16 mouse cellular contexts compared by ENCODE assay signal in genomic region chr14:121148088-121148785, GRCm38 (mm10).
DNase-seq lines count a peak whose midpoint lies in the region; ATAC-seq and TF ChIP-seq lines count a peak whose summit lies in the region.
"Had no signal": no experiment of that assay in that cellular context is flagged by ENCODE, and none has a peak within 500 bp of the region (broad histone marks: within the 10 kb centered on the region; RNA-seq: fewer than 3 reads in every experiment).

No protein-coding gene starts in this region.

- no peak for TF ChIP-seq CTCF in forebrain, postnatal 0 days (IDR thresholded peaks at IDR 0.05; ENCODE audit: low read depth)
- no peak for TF ChIP-seq CTCF in left cerebral cortex, adult 2 months (IDR thresholded peaks at IDR 0.05)
- TF ChIP-seq CTCF in lung, embryonic 14.5 days (IDR thresholded peaks at IDR 0.05; ENCODE audit: low read depth) = no peak
- no peak for TF ChIP-seq CTCF in thymus, adult 2 months (IDR thresholded peaks at IDR 0.05; ENCODE audit: borderline replicate concordance, control insufficient read depth, extremely low read depth, insufficient read depth, low read length, poor library complexity)

- no peak for DNase-seq in forebrain, postnatal 0 days
- DNase-seq in left cerebral cortex, adult 2 months (ENCODE audit: extremely low spot score in 1 of 2, low spot score in 2 of 2) = no peak
- no peak for DNase-seq in left cerebral cortex, postnatal 36 days (ENCODE audit: low spot score in 2 of 2)
- peak; percentile 95 for DNase-seq in brain, adult 2 months (ENCODE audit: low read depth, low spot score)
- peak; percentile 57 for DNase-seq in lung, embryonic 14.5 days
- DNase-seq in thymus, adult 2 months = no peak
- DNase-seq in layer of hippocampus, postnatal 36 days = no peak
- DNase-seq: adrenal gland, adult 8-10 months; B cell, adult 2 months; gastrocnemius, postnatal 14 days; right cerebral cortex, postnatal 25 days had no signal

- 67% methylated on average over 11 of the region's 11 CpGs for WGBS in forebrain, postnatal 0 days
- WGBS in forebrain, embryonic 13.5 days = 82% methylated on average over 11 of the region's 11 CpGs
- 62% methylated on average over 11 of the region's 11 CpGs for WGBS in lung, embryonic 14.5 days
- 90% methylated on average over 11 of the region's 11 CpGs for WGBS in thymus, adult 2 months

- H3K9me3 ChIP-seq in forebrain, postnatal 0 days (ENCODE audit: low read length) = no peaks in the 10 kb centered on the region
- no peaks in the 10 kb centered on the region for H3K9me3 ChIP-seq in forebrain, embryonic 13.5 days (replicated peaks)
- no peaks in the 10 kb centered on the region for H3K9me3 ChIP-seq in lung, embryonic 14.5 days (ENCODE audit: low read depth, low read length)
- H3K9me3 ChIP-seq: heart, embryonic 10.5 days; limb, embryonic 12.5 days had no signal

- H3K36me3 ChIP-seq in forebrain, postnatal 0 days (ENCODE audit: insufficient read depth) = no peaks in the 10 kb centered on the region
- H3K36me3 ChIP-seq in forebrain, embryonic 13.5 days (ENCODE audit: poor library complexity, severe bottlenecking) = no peaks in the 10 kb centered on the region
- H3K36me3 ChIP-seq in lung, embryonic 14.5 days (ENCODE audit: insufficient read depth) = no peaks in the 10 kb centered on the region
- H3K36me3 ChIP-seq in thymus, adult 2 months (ENCODE audit: control insufficient read depth, insufficient read depth, low read length) = no peaks in the 10 kb centered on the region
- H3K36me3 ChIP-seq: heart, embryonic 10.5 days had no signal

- no peak overlapping the region for H3K4me3 ChIP-seq in forebrain, postnatal 0 days (ENCODE audit: low read depth, low read length)
- H3K4me3 ChIP-seq in forebrain, embryonic 13.5 days = no peak overlapping the region
- no peak overlapping the region for H3K4me3 ChIP-seq in left cerebral cortex, adult 2 months
- no peak overlapping the region for H3K4me3 ChIP-seq in lung, embryonic 14.5 days (ENCODE audit: low read depth, low read length)
- H3K4me3 ChIP-seq in thymus, adult 2 months (ENCODE audit: control insufficient read depth, insufficient read depth, low read length) = no peak overlapping the region
- H3K4me3 ChIP-seq: heart, embryonic 10.5 days; limb, embryonic 12.5 days; myocyte had no signal

- no peak overlapping the region for H3K4me2 ChIP-seq in forebrain, postnatal 0 days (ENCODE audit: low read depth)
- H3K4me2 ChIP-seq in forebrain, embryonic 13.5 days = no peak overlapping the region
- H3K4me2 ChIP-seq in lung, embryonic 14.5 days = no peak overlapping the region
- H3K4me2 ChIP-seq: limb, embryonic 12.5 days had no signal

- peaks cover 18% of the 10 kb centered on the region for H3K4me1 ChIP-seq in forebrain, postnatal 0 days (ENCODE audit: insufficient read depth)
- H3K4me1 ChIP-seq in forebrain, embryonic 13.5 days = peaks cover 44% of the 10 kb centered on the region
- peaks cover 23% of the 10 kb centered on the region for H3K4me1 ChIP-seq in lung, embryonic 14.5 days (ENCODE audit: insufficient read depth)
- peaks cover 4% of the 10 kb centered on the region; the same call in 1 of the 2 replicates for H3K4me1 ChIP-seq in thymus, adult 2 months (replicated peaks; ENCODE audit: control insufficient read depth, insufficient read depth, low read length)

- no peaks in the 10 kb centered on the region for H3K27me3 ChIP-seq in forebrain, postnatal 0 days (ENCODE audit: insufficient read depth, low read length)
- H3K27me3 ChIP-seq in forebrain, embryonic 13.5 days = no peaks in the 10 kb centered on the region
- no peaks in the 10 kb centered on the region for H3K27me3 ChIP-seq in lung, embryonic 14.5 days (ENCODE audit: insufficient read depth, low read length)
- no peaks in the 10 kb centered on the region for H3K27me3 ChIP-seq in thymus, adult 2 months (ENCODE audit: control insufficient read depth, insufficient read depth, low read length)
- H3K27me3 ChIP-seq: limb, embryonic 12.5 days had no signal

- no peak overlapping the region for H3K27ac ChIP-seq in forebrain, postnatal 0 days (ENCODE audit: low read depth, low read length)
- no peak overlapping the region for H3K27ac ChIP-seq in forebrain, embryonic 13.5 days
- H3K27ac ChIP-seq in left cerebral cortex, adult 2 months = peak overlapping the region; percentile 9; the same call in 1 of the 2 replicates
- peak overlapping the region; percentile 47; the same call in 1 of the 2 replicates for H3K27ac ChIP-seq in lung, embryonic 14.5 days (ENCODE audit: low read depth)
- H3K27ac ChIP-seq in thymus, adult 2 months (ENCODE audit: control insufficient read depth, insufficient read depth, low read length) = no peak overlapping the region
- H3K27ac ChIP-seq: heart, embryonic 10.5 days; limb, embryonic 12.5 days had no signal

- ATAC-seq in forebrain, postnatal 0 days = peak; percentile 12; the same call in 1 of the 2 replicates
- ATAC-seq in forebrain, embryonic 13.5 days = no peak
- 0 out of 2 replicates have a peak, but pooled peaks have one; percentile 5 for ATAC-seq in lung, embryonic 14.5 days (ENCODE audit: insufficient read depth)
- ATAC-seq: intestine, postnatal 0 days had no signal

- no peak overlapping the region for H3K9ac ChIP-seq in forebrain, postnatal 0 days
- H3K9ac ChIP-seq in forebrain, embryonic 13.5 days = no peak overlapping the region
- no peak overlapping the region for H3K9ac ChIP-seq in lung, embryonic 14.5 days
- H3K9ac ChIP-seq: limb, embryonic 12.5 days had no signal

- no peak for TF ChIP-seq POLR2A in thymus, adult 2 months (IDR thresholded peaks at IDR 0.05; ENCODE audit: control insufficient read depth, extremely low read depth, insufficient read depth, low read length, poor library complexity)

- intact Hi-C loops in left cerebral cortex, adult 2 months (cut with DNase I) = no loop called here
- intact Hi-C loops in left cerebral cortex, postnatal 36 days (cut with DNase I) = no loop called here

Comparison
In these comparisons a context has a peak if more than half of its experiments do, and no peak if none do; other contexts are left out.
1. DNase-seq: peak in brain, adult 2 months (single experiment) and lung, embryonic 14.5 days (single experiment); none in forebrain, postnatal 0 days (single experiment), left cerebral cortex, adult 2 months (0 of 2), left cerebral cortex, postnatal 36 days (0 of 2), thymus, adult 2 months (single experiment) and layer of hippocampus, postnatal 36 days (0 of 2).
2. H3K27ac ChIP-seq: peak in left cerebral cortex, adult 2 months (single experiment) and lung, embryonic 14.5 days (single experiment); none in forebrain, postnatal 0 days (single experiment), forebrain, embryonic 13.5 days (single experiment) and thymus, adult 2 months (single experiment).